25 mouse cellular contexts compared by ENCODE assay signal in genomic region chr11:74597283-74597989, GRCm38 (mm10). TPM values are rescaled to one million over a fixed set of nuclear protein-coding genes. Genes with fewer than 3 reads are reported as not detected.
"Had no signal": no experiment of that assay in that cellular context is flagged by ENCODE, and none has a peak within 500 bp of the region (broad histone marks: within the 10 kb centered on the region; RNA-seq: fewer than 3 reads in every experiment).

No protein-coding gene starts in this region.

- H3K36me3 ChIP-seq: kidney, embryonic 15.5 days; limb, embryonic 10.5 days; limb, embryonic 13.5 days; liver, embryonic 12.5 days; liver, embryonic 15.5 days; lung, embryonic 15.5 days; midbrain, embryonic 10.5 days; midbrain, embryonic 13.5 days; neural tube, embryonic 13.5 days had no signal

- H3K4me3 ChIP-seq: kidney, embryonic 15.5 days; limb, embryonic 10.5 days; limb, embryonic 13.5 days; liver, embryonic 12.5 days; liver, embryonic 15.5 days; lung, embryonic 15.5 days; megakaryocyte, embryonic 14.5 days; midbrain, embryonic 10.5 days; midbrain, embryonic 13.5 days; myocyte; neural tube, embryonic 13.5 days had no signal

- H3K4me1 ChIP-seq: kidney, embryonic 15.5 days; limb, embryonic 10.5 days; limb, embryonic 13.5 days; liver, embryonic 12.5 days; liver, embryonic 15.5 days; lung, embryonic 15.5 days; megakaryocyte, embryonic 14.5 days; midbrain, embryonic 10.5 days; midbrain, embryonic 13.5 days; neural tube, embryonic 13.5 days had no signal

- H3K4me2 ChIP-seq: kidney, embryonic 15.5 days; limb, embryonic 13.5 days; liver, embryonic 12.5 days; liver, embryonic 15.5 days; lung, embryonic 15.5 days; midbrain, embryonic 13.5 days; neural tube, embryonic 13.5 days had no signal

- H3K27ac ChIP-seq: kidney, embryonic 15.5 days; limb, embryonic 10.5 days; limb, embryonic 13.5 days; liver, embryonic 12.5 days; liver, embryonic 15.5 days; lung, embryonic 15.5 days; midbrain, embryonic 10.5 days; midbrain, embryonic 13.5 days; neural tube, embryonic 13.5 days had no signal

- H3K9ac ChIP-seq: kidney, embryonic 15.5 days; limb, embryonic 13.5 days; liver, embryonic 12.5 days; liver, embryonic 15.5 days; lung, embryonic 15.5 days; midbrain, embryonic 13.5 days; neural tube, embryonic 13.5 days had no signal

- ATAC-seq: liver, embryonic 12.5 days; midbrain, embryonic 13.5 days; midbrain, embryonic 16.5 days had no signal

- H3K9me3 ChIP-seq: limb, embryonic 10.5 days; liver, embryonic 12.5 days; liver, embryonic 15.5 days; lung, embryonic 15.5 days; midbrain, embryonic 10.5 days; midbrain, embryonic 13.5 days had no signal

- DNase-seq: kidney, adult 8-10 months; kidney, postnatal 10 days; kidney, postnatal 36 days; liver; lung, adult 18-20 months; lung, postnatal 10 days; lung, postnatal 36 days; right cerebral cortex, postnatal 4 days; spleen, adult 18-20 months; thymus, adult 18-20 months; thymus, postnatal 36 days had no signal

RNA-seq across cellular contexts. Expression of gene Ccdc92b, which starts 22.0 kb away (rescaled TPM):
- total RNA-seq: monocyte, adult 5-6 weeks; neutrophil, adult 5-6 weeks had no signal
